Mouse (Mus musculus): Measurements from ENCODE around the gene Vegfd.

- TF ChIP-seq FLI1 (IDR thresholded peaks at IDR 0.05; ENCODE audit: low read length): no peak
- no peak for TF ChIP-seq GATA1 (IDR thresholded peaks at IDR 0.05; ENCODE audit: borderline replicate concordance, low read length)
These were observed 66.3 kb downstream of the Vegfd start for GRCm38 (mm10) chrX:164439462-164439861.

All from megakaryocyte, embryonic 14.5 days (primary cell).